Mouse (Mus musculus): ENCODE results near the gene Dscaml1. TPM values are rescaled to one million over a fixed set of nuclear protein-coding genes. Genes with fewer than 3 reads are reported as not detected.

Gene Dscaml1
- polyA plus RNA-seq, 1 experiment from 2014 or later, result 0.23 TPM

- H3K4me1 ChIP-seq, result peaks cover 11% of the 10 kb centered on the region; the same call in 1 of the 2 replicates
- WGBS, result 83% methylated on average over 4 of the region's 4 CpGs
- H3K4me2 ChIP-seq, result no peak overlapping the region
- no peaks in the 10 kb centered on the region for H3K9me3 ChIP-seq
- H3K9ac ChIP-seq, result no peak overlapping the region
- no peaks in the 10 kb centered on the region for H3K27me3 ChIP-seq (replicated peaks)
- no peaks in the 10 kb centered on the region for H3K36me3 ChIP-seq
- ATAC-seq (ENCODE audit: insufficient read depth, low FRiP score, low read depth), result no peak
- no peak overlapping the region for H3K4me3 ChIP-seq (replicated peaks)
- H3K27ac ChIP-seq, result no peak overlapping the region
Observed at GRCm38 (mm10) chr9:45412700-45413477, 13.5 kb upstream of the Dscaml1 start.

GRCm38 (mm10) chr9:45413478-45414140 lies 12.8 kb upstream of the Dscaml1 start:
- Histone ChIP-seq H3K4me1 (peaks cover 5% of the 10 kb centered on the region; the same call in 1 of the 2 replicates), H3K4me2 (no peak overlapping the region), H3K4me3 (replicated peaks) (no peak overlapping the region), H3K9ac (no peak overlapping the region), H3K9me3 (no peaks in the 10 kb centered on the region), H3K27ac (no peak overlapping the region), H3K36me3 (no peaks in the 10 kb centered on the region), H3K27me3 (replicated peaks) (no peaks in the 10 kb centered on the region)
- ATAC-seq (ENCODE audit: insufficient read depth, low FRiP score, low read depth), result no peak
- WGBS, result 61% methylated on average over 5 of the region's 5 CpGs

- H3K4me3 ChIP-seq (replicated peaks), result no peak overlapping the region
- no peak overlapping the region for H3K27ac ChIP-seq
- no peak for ATAC-seq (ENCODE audit: insufficient read depth, low FRiP score, low read depth)
- H3K9me3 ChIP-seq, result no peaks in the 10 kb centered on the region
- no peak overlapping the region for H3K4me2 ChIP-seq
- H3K4me1 ChIP-seq, result peaks cover 5% of the 10 kb centered on the region; the same call in 1 of the 2 replicates
- H3K9ac ChIP-seq, result no peak overlapping the region
- H3K36me3 ChIP-seq, result no peaks in the 10 kb centered on the region
- WGBS, result 47% methylated on average over 4 of the region's 4 CpGs
- H3K27me3 ChIP-seq (replicated peaks), result no peaks in the 10 kb centered on the region
Observed at GRCm38 (mm10) chr9:45415912-45416311, 10.5 kb upstream of the Dscaml1 start.

DNA sequence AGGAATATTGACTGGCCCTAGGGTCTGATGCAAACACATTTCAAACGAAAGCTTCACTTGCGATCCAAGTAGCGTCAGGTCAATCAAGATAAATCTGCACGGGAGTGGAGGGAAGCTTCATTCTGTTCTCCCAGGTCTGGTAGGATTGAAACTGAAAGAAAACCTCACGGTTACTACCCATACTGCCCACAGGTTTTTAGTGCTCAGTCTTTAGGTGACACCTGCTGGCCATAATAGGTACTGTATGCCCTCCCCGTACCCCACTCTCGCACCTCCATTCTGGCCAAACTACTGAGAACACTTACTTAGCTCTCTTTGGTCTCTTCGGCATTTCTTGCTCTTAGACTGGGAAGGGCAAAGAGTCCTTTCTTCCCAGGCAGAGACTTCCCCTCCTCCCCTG lies 9.2 kb upstream of the Dscaml1 start:
- 17% methylated on average over 8 of the region's 8 CpGs for WGBS
- Histone ChIP-seq H3K4me1 (peaks cover under 1% of the 10 kb centered on the region; the same call in 1 of the 2 replicates), H3K4me3 (replicated peaks) (no peak overlapping the region), H3K36me3 (no peaks in the 10 kb centered on the region), H3K27me3 (replicated peaks) (no peaks in the 10 kb centered on the region), H3K4me2 (peak overlapping the region; percentile 30), H3K27ac (no peak overlapping the region), H3K9me3 (no peaks in the 10 kb centered on the region), H3K9ac (no peak overlapping the region)
- no peak for ATAC-seq (ENCODE audit: insufficient read depth, low FRiP score, low read depth)

GRCm38 (mm10) chr9:45418252-45418651 lies 8.2 kb upstream of the Dscaml1 start:
- 62% methylated on average over 8 of the region's 8 CpGs for WGBS
- Histone ChIP-seq H3K4me3 (replicated peaks) (no peak overlapping the region), H3K27ac (no peak overlapping the region), H3K9me3 (no peaks in the 10 kb centered on the region), H3K4me2 (no peak overlapping the region), H3K4me1 (no peaks in the 10 kb centered on the region), H3K9ac (no peak overlapping the region), H3K36me3 (no peaks in the 10 kb centered on the region), H3K27me3 (replicated peaks) (no peaks in the 10 kb centered on the region)
- no peak for ATAC-seq (ENCODE audit: insufficient read depth, low FRiP score, low read depth)

- Histone ChIP-seq H3K36me3 (no peaks in the 10 kb centered on the region), H3K4me3 (replicated peaks) (no peak overlapping the region), H3K27me3 (replicated peaks) (no peaks in the 10 kb centered on the region), H3K9ac (no peak overlapping the region), H3K4me1 (no peaks in the 10 kb centered on the region), H3K4me2 (no peak overlapping the region), H3K9me3 (no peaks in the 10 kb centered on the region), H3K27ac (no peak overlapping the region)
- WGBS, result 59% methylated on average over 8 of the region's 8 CpGs
- ATAC-seq (ENCODE audit: insufficient read depth, low FRiP score, low read depth), result no peak
Observed at GRCm38 (mm10) chr9:45421209-45421608, 5.2 kb upstream of the Dscaml1 start.

GRCm38 (mm10) chr9:45422761-45423298 lies 3.6 kb upstream of the Dscaml1 start:
- no peak for ATAC-seq (ENCODE audit: insufficient read depth, low FRiP score, low read depth)
- WGBS, result 72% methylated on average over 7 of the region's 7 CpGs
- no peak overlapping the region for H3K9ac ChIP-seq

DNA sequence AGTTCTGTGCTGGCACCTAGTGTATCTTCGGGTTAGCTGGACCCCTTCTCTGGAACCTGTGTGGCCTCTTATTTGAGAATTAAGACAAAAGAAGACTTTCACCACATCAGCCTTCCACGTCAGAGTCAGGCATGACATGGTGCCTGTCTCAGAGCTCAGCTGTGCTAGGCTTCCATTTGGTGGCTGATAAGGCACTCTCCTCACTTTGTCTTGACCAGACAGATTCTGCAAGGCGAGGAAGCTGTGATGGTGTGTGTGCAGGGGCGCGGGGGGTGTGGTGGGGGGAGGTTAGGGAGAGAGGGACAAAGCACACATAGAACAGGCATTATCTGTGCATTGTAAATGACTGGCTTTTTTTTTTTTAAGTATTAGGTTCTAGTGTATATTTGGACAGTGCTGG lies 3.0 kb downstream of the Dscaml1 start:
- ATAC-seq (ENCODE audit: insufficient read depth, low FRiP score, low read depth), result no peak
- no peak overlapping the region for H3K4me2 ChIP-seq
- peaks cover 46% of the 10 kb centered on the region for H3K27me3 ChIP-seq (replicated peaks)
- no peak overlapping the region for H3K27ac ChIP-seq
- peaks cover 13% of the 10 kb centered on the region; the same call in 1 of the 2 replicates for H3K4me1 ChIP-seq
- no peak overlapping the region for H3K4me3 ChIP-seq (replicated peaks)
- no peaks in the 10 kb centered on the region for H3K9me3 ChIP-seq
- H3K9ac ChIP-seq, result no peak overlapping the region
- no peaks in the 10 kb centered on the region for H3K36me3 ChIP-seq
- 26% methylated on average over 5 of the region's 5 CpGs for WGBS

More at GRCm38 (mm10) chr9:45422761-45423298, 3.6 kb upstream of the Dscaml1 start:
- H3K27ac ChIP-seq, result no peak overlapping the region
- no peak overlapping the region for H3K4me3 ChIP-seq (replicated peaks)
- H3K27me3 ChIP-seq (replicated peaks), result 0 out of 2 replicates have a peak, but pooled peaks cover 5% of the 10 kb centered on the region
- no peaks in the 10 kb centered on the region for H3K4me1 ChIP-seq
- H3K4me2 ChIP-seq, result no peak overlapping the region
- no peaks in the 10 kb centered on the region for H3K36me3 ChIP-seq
- no peaks in the 10 kb centered on the region for H3K9me3 ChIP-seq

DNA sequence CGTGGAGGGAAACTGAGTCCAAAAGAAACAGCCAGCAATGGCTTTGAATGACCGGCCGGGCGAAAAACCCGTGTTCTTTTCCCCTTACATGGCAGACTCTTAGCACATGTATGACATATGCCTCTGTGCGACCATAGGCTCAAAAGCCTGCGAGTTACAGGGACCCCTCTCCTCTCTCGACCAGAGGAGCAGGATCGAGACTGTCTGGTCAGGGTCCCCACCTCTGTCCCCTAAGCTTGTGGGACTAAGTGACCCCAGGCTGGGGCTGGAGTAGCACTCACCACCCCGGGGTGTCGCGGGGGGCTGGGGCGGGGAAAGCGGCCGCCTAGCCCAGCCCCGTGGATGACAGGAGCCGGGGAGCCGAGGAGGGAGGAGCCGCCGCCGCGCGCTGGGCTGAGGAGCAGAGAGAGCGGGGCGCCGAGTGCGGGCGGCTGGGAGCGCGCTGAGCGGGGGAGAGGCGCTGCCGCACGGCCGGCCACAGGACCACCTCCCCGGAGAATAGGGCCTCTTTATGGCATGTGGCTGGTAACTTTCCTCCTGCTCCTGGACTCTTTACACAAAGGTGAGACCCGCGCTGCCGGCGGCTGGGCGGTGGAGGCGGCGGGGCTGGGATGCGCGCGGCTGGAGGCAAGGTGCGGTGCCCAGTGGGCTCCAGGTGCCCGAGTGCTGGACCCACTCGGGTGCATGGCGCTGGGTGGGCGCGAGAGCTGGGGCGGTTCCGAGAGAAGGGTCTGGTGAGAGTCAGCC lies 3.7 kb downstream of the Dscaml1 start:
- no peak overlapping the region for H3K27ac ChIP-seq
- H3K4me2 ChIP-seq, result peak overlapping the region; percentile 64
- no peaks in the 10 kb centered on the region for H3K9me3 ChIP-seq
- H3K27me3 ChIP-seq (replicated peaks), result peaks cover 46% of the 10 kb centered on the region
- peaks cover 13% of the 10 kb centered on the region; the same call in 1 of the 2 replicates for H3K4me1 ChIP-seq
- WGBS, result 2% methylated on average over 53 of the region's 54 CpGs
- peak overlapping the region; percentile 34 for H3K4me3 ChIP-seq (replicated peaks)
- no peak for ATAC-seq (ENCODE audit: insufficient read depth, low FRiP score, low read depth)
- H3K36me3 ChIP-seq, result no peaks in the 10 kb centered on the region
- no peak overlapping the region for H3K9ac ChIP-seq

- Histone ChIP-seq H3K27me3 (replicated peaks) (peaks cover 46% of the 10 kb centered on the region), H3K9ac (no peak overlapping the region), H3K4me3 (replicated peaks) (peak overlapping the region; percentile 34), H3K27ac (no peak overlapping the region), H3K36me3 (no peaks in the 10 kb centered on the region), H3K9me3 (no peaks in the 10 kb centered on the region), H3K4me2 (peak overlapping the region; percentile 64), H3K4me1 (peaks cover 13% of the 10 kb centered on the region; the same call in 1 of the 2 replicates)
- ATAC-seq (ENCODE audit: insufficient read depth, low FRiP score, low read depth), result no peak
- WGBS, result 0% methylated on average over 17 of the region's 17 CpGs
Observed at GRCm38 (mm10) chr9:45430698-45430959, 4.2 kb downstream of the Dscaml1 start.

- Histone ChIP-seq H3K27ac (no peak overlapping the region), H3K27me3 (replicated peaks) (peaks cover 46% of the 10 kb centered on the region), H3K36me3 (no peaks in the 10 kb centered on the region), H3K9ac (no peak overlapping the region), H3K9me3 (no peaks in the 10 kb centered on the region), H3K4me2 (peak overlapping the region; percentile 64), H3K4me3 (replicated peaks) (peak overlapping the region; percentile 34), H3K4me1 (peaks cover 13% of the 10 kb centered on the region; the same call in 1 of the 2 replicates)
- no peak for ATAC-seq (ENCODE audit: insufficient read depth, low FRiP score, low read depth)
- WGBS, result 6% methylated on average over 26 of the region's 26 CpGs
Observed at GRCm38 (mm10) chr9:45431150-45431549, 4.7 kb downstream of the Dscaml1 start.
